Mouse (Mus musculus) kidney, postnatal 10 days (tissue): Measurements from ENCODE around the gene Hmga2.

Experiments used
- DNase-seq: peaks from one replicate; pipeline ENCODE4 v3.0.0; 2021; ENCODE audit warnings: mixed read lengths

Gene Hmga2

GRCm38 (mm10) chr10:120475601-120476515 is at the start of gene Hmga2:
Gene Hmga2, minus strand, starts transcription at chr10:120476469.
- peak; percentile 66 for DNase-seq

GRCm38 (mm10) chr10:120522959-120523358 is 46.7 kb upstream of the Hmga2 start:
- DNase-seq: no peak

- DNase-seq: no peak
Measured at GRCm38 (mm10) chr10:120521912-120522575, 45.8 kb upstream of the Hmga2 start.

- peak; percentile 24 for DNase-seq
Measured at GRCm38 (mm10) chr10:120516311-120516710, 40.0 kb upstream of the Hmga2 start.

GRCm38 (mm10) chr10:120513721-120514120 is 37.5 kb upstream of the Hmga2 start:
- DNase-seq: no peak

GRCm38 (mm10) chr10:120512946-120513345 is 36.7 kb upstream of the Hmga2 start:
- no peak for DNase-seq

GRCm38 (mm10) chr10:120512121-120512520 is 35.9 kb upstream of the Hmga2 start:
- no peak for DNase-seq

- DNase-seq: no peak
Measured at GRCm38 (mm10) chr10:120503959-120504358, 27.7 kb upstream of the Hmga2 start.

- peak; percentile 11 for DNase-seq
Measured at GRCm38 (mm10) chr10:120500794-120501193, 24.5 kb upstream of the Hmga2 start.

- no peak for DNase-seq
Measured at GRCm38 (mm10) chr10:120498086-120498485, 21.8 kb upstream of the Hmga2 start.

GRCm38 (mm10) chr10:120494653-120495052 is 18.4 kb upstream of the Hmga2 start:
- no peak for DNase-seq

- DNase-seq: no peak
Measured at GRCm38 (mm10) chr10:120491477-120491876, 15.2 kb upstream of the Hmga2 start.

GRCm38 (mm10) chr10:120489611-120490010 is 13.3 kb upstream of the Hmga2 start:
- no peak for DNase-seq

- DNase-seq: no peak
Measured at GRCm38 (mm10) chr10:120488526-120488925, 12.3 kb upstream of the Hmga2 start.

- DNase-seq: no peak
Measured at GRCm38 (mm10) chr10:120487881-120488280, 11.6 kb upstream of the Hmga2 start.

GRCm38 (mm10) chr10:120485461-120485860 is 9.2 kb upstream of the Hmga2 start:
- no peak for DNase-seq

GRCm38 (mm10) chr10:120484144-120484543 is 7.9 kb upstream of the Hmga2 start:
- no peak for DNase-seq

- peak; percentile 37 for DNase-seq
Measured at GRCm38 (mm10) chr10:120478164-120478563, 1.9 kb upstream of the Hmga2 start.

- DNase-seq: peak; percentile 20
Measured at GRCm38 (mm10) chr10:120477501-120477900, 1.2 kb upstream of the Hmga2 start.

GRCm38 (mm10) chr10:120476516-120477336 is 457 bp upstream of the Hmga2 start:
- DNase-seq: peak; percentile 76

GRCm38 (mm10) chr10:120475041-120475541 is 1.2 kb downstream of the Hmga2 start:
- DNase-seq: peak; percentile 57

GRCm38 (mm10) chr10:120474301-120474700 is 2.0 kb downstream of the Hmga2 start:
- DNase-seq: peak; percentile 45

- DNase-seq: no peak
Measured at GRCm38 (mm10) chr10:120473218-120473617, 3.1 kb downstream of the Hmga2 start.
